Mouse (Mus musculus) erythroblast, embryonic 14.5 days (primary cell): ENCODE results near the gene Acad12.

Source experiments
- GATA1 ChIP-seq: IDR thresholded peaks from 2 replicates; pipeline ENCODE4 v1.6.1; 2012; ENCODE audit warnings: low read length, inconsistent platforms, mixed read lengths
- TAL1 ChIP-seq: IDR thresholded peaks from 3 replicates; pipeline ENCODE4 v1.6.1; 2012; ENCODE audit warnings: low read length, inconsistent platforms, mixed read lengths

- TF ChIP-seq TAL1 (no peak), GATA1 (no peak)
Measured at GRCm38 (mm10) chr5:121660897-121661254, 42.1 kb upstream of the Acad12 start.
